21 mouse cellular contexts compared by ENCODE assay signal in genomic region chr16:64881442-64881841, GRCm38 (mm10). TPM values are rescaled to one million over a fixed set of nuclear protein-coding genes. Genes with fewer than 3 reads are reported as not detected.
DNase-seq lines count a peak whose midpoint lies in the region; ATAC-seq and TF ChIP-seq lines count a peak whose summit lies in the region.
"Had no signal": no experiment of that assay in that cellular context is flagged by ENCODE, and none has a peak within 500 bp of the region (broad histone marks: within the 10 kb centered on the region; RNA-seq: fewer than 3 reads in every experiment).

No protein-coding gene starts in this region.

- H3K4me1 ChIP-seq in ES-Bruce4 (ENCODE audit: control insufficient read depth, insufficient read depth, low read length), result peaks cover 8% of the 10 kb centered on the region
- H3K4me1 ChIP-seq: forebrain, embryonic 15.5 days had no signal

- no peak for TF ChIP-seq CTCF in ES-Bruce4 (IDR thresholded peaks at IDR 0.05; ENCODE audit: low read depth, low read length)

- ATAC-seq in inflammation-experienced regulatory T-cells, adult 6 months, result peak; percentile 60
- ATAC-seq: activated CD4-positive, CD25-positive, alpha-beta regulatory T cell, adult 4 months; forebrain, embryonic 13.5 days; forebrain, embryonic 15.5 days had no signal

- H3K36me3 ChIP-seq in ES-Bruce4 (ENCODE audit: control insufficient read depth, insufficient read depth, low read length, poor library complexity, severe bottlenecking), result no peaks in the 10 kb centered on the region
- H3K36me3 ChIP-seq: embryonic facial prominence, embryonic 10.5 days; embryonic facial prominence, embryonic 12.5 days; forebrain, embryonic 15.5 days had no signal

- H3K9ac ChIP-seq in ES-Bruce4 (ENCODE audit: low read depth, poor library complexity, severe bottlenecking), result no peak overlapping the region
- H3K9ac ChIP-seq: embryonic facial prominence, embryonic 12.5 days; forebrain, embryonic 13.5 days; forebrain, embryonic 15.5 days had no signal

- H3K9me3 ChIP-seq in ES-Bruce4 (replicated peaks; ENCODE audit: control insufficient read depth, insufficient read depth, low read length, poor library complexity, severe bottlenecking), result peaks cover under 1% of the 10 kb centered on the region; the same call in 1 of the 2 replicates
- H3K9me3 ChIP-seq: embryonic facial prominence, embryonic 10.5 days; embryonic facial prominence, embryonic 12.5 days; forebrain, embryonic 13.5 days; forebrain, embryonic 15.5 days had no signal

- TF ChIP-seq POLR2A in ES-Bruce4 (IDR thresholded peaks at IDR 0.05; ENCODE audit: insufficient read depth, low read length), result no peak

- intact Hi-C loops in heart, postnatal 25 days (cut with DNase I), result no loop called here

- H3K27me3 ChIP-seq in ES-Bruce4 (ENCODE audit: control insufficient read depth, insufficient read depth, low read length, poor library complexity, severe bottlenecking), result no peaks in the 10 kb centered on the region
- H3K27me3 ChIP-seq: CH12.LX; embryonic facial prominence, embryonic 12.5 days; forebrain, embryonic 13.5 days; forebrain, embryonic 15.5 days had no signal

- no peak overlapping the region for H3K4me3 ChIP-seq in ES-Bruce4 (ENCODE audit: low read depth, low read length)
- H3K4me3 ChIP-seq: embryonic facial prominence, embryonic 10.5 days; embryonic facial prominence, embryonic 12.5 days; forebrain, embryonic 13.5 days; forebrain, embryonic 15.5 days had no signal

- H3K27ac ChIP-seq in ES-Bruce4 (ENCODE audit: insufficient read depth, low read length), result peak overlapping the region; percentile 82
- H3K27ac ChIP-seq: embryonic facial prominence, embryonic 10.5 days; embryonic facial prominence, embryonic 12.5 days; forebrain, embryonic 13.5 days; forebrain, embryonic 15.5 days had no signal

- DNase-seq in heart, adult 11 months, result peak; percentile 17
- DNase-seq in heart, postnatal 25 days (ENCODE audit: low spot score), result no peak
- DNase-seq in cerebellum, adult 9-10 months, result no peak
- DNase-seq in yolk sac, embryonic 10.5 days (ENCODE audit: low spot score), result no peak
- DNase-seq in layer of hippocampus, postnatal 14 days (ENCODE audit: low spot score in 2 of 2), result no peak
- DNase-seq: adrenal gland, adult 8-10 months; adrenal gland, postnatal 25 days; B cell, adult 2 months; cerebellum, adult 11 months; cerebellum, adult 18-20 months; cerebellum, adult 8-10 months; cerebellum, postnatal 10 days; cerebellum, postnatal 25 days had no signal

- no peak for TF ChIP-seq EP300 in ES-Bruce4 (IDR thresholded peaks at IDR 0.05; ENCODE audit: insufficient read depth, low read depth, low read length)

RNA-seq across cellular contexts. Expression of gene Cggbp1, which starts 29.6 kb away (rescaled TPM):
- 10 to 100 TPM; 38.2 to 44.0 TPM for total RNA-seq in heart, postnatal 25 days (2021)
- polyA plus RNA-seq in ES-Bruce4 (2011; ENCODE audit: insufficient read depth, insufficient read length, low read depth, missing spikeins), result 60.9 and 72.9 TPM in 2 replicates
- 10 to 100 TPM; 33.5 to 79.9 (median 39.7) TPM for polyA plus RNA-seq in inflammation-experienced regulatory T-cells, adult 6 months (2017; shearing (Covaris generic))
- 10 to 100 TPM; 52.1 to 57.7 TPM for total RNA-seq in layer of hippocampus, postnatal 14 days (2021)

RNA-seq across cellular contexts. Expression of gene Zfp654, which starts 30.0 kb away (rescaled TPM):
- 1 to 10 TPM; 8.8 to 9.9 TPM for total RNA-seq in heart, postnatal 25 days (2021)
- polyA plus RNA-seq in ES-Bruce4 (2011; ENCODE audit: insufficient read depth, insufficient read length, low read depth, missing spikeins), result 12.0 and 12.1 TPM in 2 replicates
- 10 to 100 TPM in 1 of 3 experiments, 1 to 10 TPM in 2; 9.0 to 10.3 (median 9.5) TPM for polyA plus RNA-seq in inflammation-experienced regulatory T-cells, adult 6 months (2017; shearing (Covaris generic))
- total RNA-seq in layer of hippocampus, postnatal 14 days (2021), result 10 to 100 TPM; 12.9 TPM
